Mouse (Mus musculus) frontal cortex, adult 2 months (tissue): ENCODE measurements at regions not wholly inside any gene's neighbourhood (a gene's known extent, or its start where the extent isn't known, plus 50 kb on each side); places are given as distances from the start of the nearest gene placed in this dataset.

ENCODE experiments used
- DNase-seq, 2 experiments: peaks; one replicate each; pipeline ENCODE4 v3.0.0; 2022; ENCODE audit warnings: low spot score in 1 of 2; ENCODE audit errors: extremely low spot score in 1 of 2

GRCm38 (mm10) chr1:14566386-14566785, 1526.7 kb downstream of the 4930444P10Rik start:
- no peak for DNase-seq
